Mouse (Mus musculus): ENCODE measurements at regions not wholly inside any gene's neighbourhood (a gene's known extent, or its start where the extent isn't known, plus 50 kb on each side); places are given as distances from the start of the nearest gene placed in this dataset.
"Not testable (repeated sequence)": the region's sequence is repeated elsewhere in the genome, so short reads cannot be mapped to it uniquely, and the experiment has no call there.

DNA sequence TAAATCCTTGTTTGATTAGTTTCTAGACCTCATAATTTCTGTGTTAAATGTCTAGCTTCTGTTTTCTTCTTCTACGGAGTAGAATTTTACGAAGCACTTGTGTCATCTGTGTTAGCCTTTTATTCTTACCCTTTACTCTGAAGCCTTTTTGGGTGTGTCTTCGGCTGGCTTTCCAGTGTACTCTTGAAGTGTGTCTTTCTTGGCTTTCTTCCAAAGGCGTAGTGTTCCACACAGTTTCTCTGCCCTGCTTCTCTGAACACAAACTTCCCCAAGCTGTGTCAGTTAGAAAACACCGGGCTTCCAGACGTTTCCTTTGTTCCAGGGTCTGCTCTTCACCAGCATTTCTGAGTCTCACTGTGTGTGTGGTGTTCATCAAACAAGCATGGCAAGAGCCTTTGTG is 152.7 kb downstream of the Lyplal1 start:
- Histone ChIP-seq H3K4me3 (ENCODE audit: control insufficient read depth, insufficient read depth, low read length) (no peak overlapping the region), H3K27ac (ENCODE audit: control insufficient read depth, insufficient read depth, low read length) (no peak overlapping the region), H3K4me1 (replicated peaks; ENCODE audit: control insufficient read depth, insufficient read depth, low read length) (no peaks in the 10 kb centered on the region), H3K27me3 (ENCODE audit: control insufficient read depth, insufficient read depth, low read length) (no peaks in the 10 kb centered on the region), H3K36me3 (ENCODE audit: control insufficient read depth, insufficient read depth, low read length) (no peaks in the 10 kb centered on the region)
- no peak for DNase-seq
- 78% methylated on average over 6 of the region's 6 CpGs for WGBS
- TF ChIP-seq CTCF (IDR thresholded peaks at IDR 0.05; ENCODE audit: borderline replicate concordance, control insufficient read depth, extremely low read depth, insufficient read depth, low read length, poor library complexity) (no peak), POLR2A (IDR thresholded peaks at IDR 0.05; ENCODE audit: control insufficient read depth, extremely low read depth, insufficient read depth, low read length, poor library complexity) (no peak)

DNA sequence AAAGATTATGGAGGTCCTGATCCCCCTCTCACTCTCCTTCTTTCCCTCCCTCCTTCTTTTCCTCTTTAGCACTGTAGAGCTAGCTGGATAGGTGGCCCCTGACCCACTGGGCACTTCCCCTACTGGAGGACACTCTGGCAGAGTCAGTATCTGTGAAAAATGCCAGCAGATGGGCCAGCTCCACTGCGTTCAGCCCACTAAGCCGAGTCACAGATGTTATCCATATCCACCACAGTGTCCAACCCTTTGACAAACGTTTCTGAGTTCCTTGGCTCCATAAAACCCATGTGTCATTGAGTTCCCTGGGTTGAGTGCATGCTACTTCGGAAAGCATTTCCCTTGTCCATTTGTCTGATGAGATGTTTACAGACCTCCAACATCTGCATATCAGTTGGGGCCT is 149.9 kb downstream of the Lyplal1 start:
- TF ChIP-seq CTCF (IDR thresholded peaks at IDR 0.05; ENCODE audit: borderline replicate concordance, control insufficient read depth, extremely low read depth, insufficient read depth, low read length, poor library complexity) (no peak), POLR2A (IDR thresholded peaks at IDR 0.05; ENCODE audit: control insufficient read depth, extremely low read depth, insufficient read depth, low read length, poor library complexity) (no peak)
- H3K4me3 ChIP-seq (ENCODE audit: control insufficient read depth, insufficient read depth, low read length): no peak overlapping the region
- no peak for DNase-seq
- no peak overlapping the region for H3K27ac ChIP-seq (ENCODE audit: control insufficient read depth, insufficient read depth, low read length)
- WGBS: 84% methylated on average over 4 of the region's 4 CpGs
- H3K4me1 ChIP-seq (replicated peaks; ENCODE audit: control insufficient read depth, insufficient read depth, low read length): no peaks in the 10 kb centered on the region
- no peaks in the 10 kb centered on the region for H3K36me3 ChIP-seq (ENCODE audit: control insufficient read depth, insufficient read depth, low read length)
- H3K27me3 ChIP-seq (ENCODE audit: control insufficient read depth, insufficient read depth, low read length): no peaks in the 10 kb centered on the region

DNA sequence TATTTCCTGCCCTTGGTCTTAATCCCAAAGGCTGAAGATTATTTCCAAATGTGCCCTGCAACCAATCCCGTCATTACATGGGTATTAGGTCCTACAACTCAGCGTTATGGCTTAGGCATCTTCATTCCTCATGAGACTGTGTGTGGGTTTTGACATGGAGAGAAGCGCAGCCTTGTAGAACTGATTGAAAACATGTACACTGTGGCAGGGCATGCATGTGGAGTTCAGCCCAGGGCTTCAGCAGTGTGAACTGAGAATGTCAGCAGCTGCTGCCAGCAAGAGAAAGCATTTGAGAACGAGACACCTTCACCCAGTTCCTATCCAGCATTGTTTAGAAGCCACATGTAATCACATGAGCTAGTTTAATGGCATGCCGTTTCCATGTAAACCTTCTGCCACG is 149.3 kb downstream of the Lyplal1 start:
- TF ChIP-seq CTCF (IDR thresholded peaks at IDR 0.05; ENCODE audit: borderline replicate concordance, control insufficient read depth, extremely low read depth, insufficient read depth, low read length, poor library complexity): no peak
- no peak for TF ChIP-seq POLR2A (IDR thresholded peaks at IDR 0.05; ENCODE audit: control insufficient read depth, extremely low read depth, insufficient read depth, low read length, poor library complexity)
- no peaks in the 10 kb centered on the region for H3K36me3 ChIP-seq (ENCODE audit: control insufficient read depth, insufficient read depth, low read length)
- DNase-seq: no peak
- no peak overlapping the region for H3K4me3 ChIP-seq (ENCODE audit: control insufficient read depth, insufficient read depth, low read length)
- no peaks in the 10 kb centered on the region for H3K27me3 ChIP-seq (ENCODE audit: control insufficient read depth, insufficient read depth, low read length)
- H3K27ac ChIP-seq (ENCODE audit: control insufficient read depth, insufficient read depth, low read length): no peak overlapping the region
- H3K4me1 ChIP-seq (replicated peaks; ENCODE audit: control insufficient read depth, insufficient read depth, low read length): no peaks in the 10 kb centered on the region
- 83% methylated on average over 6 of the region's 6 CpGs for WGBS

DNA sequence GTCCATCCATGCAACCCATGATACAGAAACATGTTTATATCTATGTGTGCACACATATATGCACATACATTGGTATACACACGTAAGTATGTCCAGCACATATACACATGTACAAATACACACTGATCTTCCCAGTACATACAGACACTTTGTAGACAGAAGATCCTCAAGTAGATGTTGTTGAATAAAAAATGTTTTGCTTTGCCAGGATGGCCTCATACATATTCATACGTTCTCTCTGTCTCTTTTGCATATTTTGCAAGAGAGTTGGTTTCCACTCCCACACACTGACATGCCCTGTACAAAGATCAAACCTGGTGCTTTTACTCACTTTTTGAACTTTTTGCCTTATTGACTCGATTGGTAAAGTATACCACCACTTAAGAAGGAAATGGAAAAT is 148.5 kb downstream of the Lyplal1 start:
- Histone ChIP-seq H3K27ac (ENCODE audit: control insufficient read depth, insufficient read depth, low read length) (no peak overlapping the region), H3K27me3 (ENCODE audit: control insufficient read depth, insufficient read depth, low read length) (no peaks in the 10 kb centered on the region), H3K36me3 (ENCODE audit: control insufficient read depth, insufficient read depth, low read length) (no peaks in the 10 kb centered on the region), H3K4me1 (replicated peaks; ENCODE audit: control insufficient read depth, insufficient read depth, low read length) (no peaks in the 10 kb centered on the region), H3K4me3 (ENCODE audit: control insufficient read depth, insufficient read depth, low read length) (no peak overlapping the region)
- TF ChIP-seq POLR2A (IDR thresholded peaks at IDR 0.05; ENCODE audit: control insufficient read depth, extremely low read depth, insufficient read depth, low read length, poor library complexity) (no peak), CTCF (IDR thresholded peaks at IDR 0.05; ENCODE audit: borderline replicate concordance, control insufficient read depth, extremely low read depth, insufficient read depth, low read length, poor library complexity) (no peak)
- 80% methylated on average over 3 of the region's 3 CpGs for WGBS
- DNase-seq: no peak

DNA sequence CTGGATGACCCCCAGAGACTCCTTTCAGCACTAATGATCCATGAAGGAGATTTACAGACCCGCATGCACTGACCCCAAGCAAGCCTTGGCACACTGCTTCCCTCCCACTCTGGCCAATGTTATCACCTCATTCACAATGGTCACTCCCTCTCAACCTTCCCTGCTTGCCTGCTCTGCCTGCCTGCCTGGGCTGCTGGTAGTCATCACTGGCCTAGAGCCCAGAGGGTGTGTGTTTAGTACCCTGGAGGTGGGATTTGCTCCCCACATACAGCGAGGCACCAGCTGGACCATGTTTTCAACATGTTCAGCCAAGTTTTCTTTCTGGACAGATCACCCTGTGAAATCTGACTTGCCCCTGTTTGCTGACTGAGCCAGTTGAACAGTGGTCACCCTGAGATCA is 147.9 kb downstream of the Lyplal1 start:
- H3K4me3 ChIP-seq (ENCODE audit: control insufficient read depth, insufficient read depth, low read length): no peak overlapping the region
- no peak for TF ChIP-seq CTCF (IDR thresholded peaks at IDR 0.05; ENCODE audit: borderline replicate concordance, control insufficient read depth, extremely low read depth, insufficient read depth, low read length, poor library complexity)
- no peak for TF ChIP-seq POLR2A (IDR thresholded peaks at IDR 0.05; ENCODE audit: control insufficient read depth, extremely low read depth, insufficient read depth, low read length, poor library complexity)
- no peak for DNase-seq
- no peaks in the 10 kb centered on the region for H3K36me3 ChIP-seq (ENCODE audit: control insufficient read depth, insufficient read depth, low read length)
- no peaks in the 10 kb centered on the region for H3K27me3 ChIP-seq (ENCODE audit: control insufficient read depth, insufficient read depth, low read length)
- H3K4me1 ChIP-seq (replicated peaks; ENCODE audit: control insufficient read depth, insufficient read depth, low read length): no peaks in the 10 kb centered on the region
- 79% methylated on average over 2 of the region's 2 CpGs for whole genome bisulfite sequencing
- H3K27ac ChIP-seq (ENCODE audit: control insufficient read depth, insufficient read depth, low read length): no peak overlapping the region

DNA sequence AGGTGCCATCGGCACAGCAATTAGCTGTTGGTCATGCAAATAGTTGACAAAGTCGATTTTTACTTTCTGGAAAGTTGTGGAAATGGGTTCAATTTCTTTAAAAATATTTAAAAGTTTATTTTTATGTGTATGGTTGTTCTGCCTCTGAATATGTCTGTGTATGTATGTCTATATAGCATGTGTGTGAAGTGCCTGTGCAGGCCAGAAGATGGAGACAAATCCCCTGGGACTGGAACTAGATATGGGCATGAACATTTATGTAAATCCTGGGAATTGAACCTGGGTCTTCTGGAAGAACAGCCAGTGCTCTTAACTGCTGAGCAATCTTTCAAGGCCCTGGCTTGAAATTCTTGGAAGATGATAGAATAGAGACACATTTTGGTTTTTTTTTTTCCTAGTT is 140.0 kb downstream of the Lyplal1 start:
- 83% methylated on average over 2 of the region's 2 CpGs for WGBS
- no peak for DNase-seq
- no peaks in the 10 kb centered on the region for H3K36me3 ChIP-seq (ENCODE audit: control insufficient read depth, insufficient read depth, low read length)
- no peak overlapping the region for H3K4me3 ChIP-seq (ENCODE audit: control insufficient read depth, insufficient read depth, low read length)
- no peak for TF ChIP-seq CTCF (IDR thresholded peaks at IDR 0.05; ENCODE audit: borderline replicate concordance, control insufficient read depth, extremely low read depth, insufficient read depth, low read length, poor library complexity)
- no peak overlapping the region for H3K27ac ChIP-seq (ENCODE audit: control insufficient read depth, insufficient read depth, low read length)
- no peaks in the 10 kb centered on the region for H3K4me1 ChIP-seq (replicated peaks; ENCODE audit: control insufficient read depth, insufficient read depth, low read length)
- no peaks in the 10 kb centered on the region for H3K27me3 ChIP-seq (ENCODE audit: control insufficient read depth, insufficient read depth, low read length)

DNA sequence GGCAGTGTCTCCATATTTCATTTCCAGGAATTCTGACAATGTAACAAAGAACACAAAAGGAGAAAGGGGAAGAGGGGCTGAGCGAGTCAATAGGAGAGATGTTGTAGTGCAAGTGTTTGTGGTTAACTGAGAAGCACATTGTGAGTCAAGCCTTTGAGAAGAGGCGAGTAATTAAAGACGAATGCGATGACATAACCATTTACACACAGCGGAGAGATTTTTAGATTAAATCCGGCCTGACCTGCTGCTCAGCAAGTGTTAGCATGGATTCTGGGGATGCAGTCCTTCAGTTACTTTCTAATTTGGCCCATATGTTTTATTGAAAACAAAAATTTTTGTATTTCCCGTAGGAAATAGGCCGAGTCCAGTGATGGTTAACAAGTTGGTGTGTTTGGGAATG is 127.7 kb downstream of the Lyplal1 start:
- Histone ChIP-seq H3K27me3 (ENCODE audit: control insufficient read depth, insufficient read depth, low read length) (no peaks in the 10 kb centered on the region), H3K4me1 (replicated peaks; ENCODE audit: control insufficient read depth, insufficient read depth, low read length) (no peaks in the 10 kb centered on the region), H3K36me3 (ENCODE audit: control insufficient read depth, insufficient read depth, low read length) (no peaks in the 10 kb centered on the region), H3K27ac (ENCODE audit: control insufficient read depth, insufficient read depth, low read length) (no peak overlapping the region), H3K4me3 (ENCODE audit: control insufficient read depth, insufficient read depth, low read length) (no peak overlapping the region)
- TF ChIP-seq CTCF (IDR thresholded peaks at IDR 0.05; ENCODE audit: borderline replicate concordance, control insufficient read depth, extremely low read depth, insufficient read depth, low read length, poor library complexity): no peak
- TF ChIP-seq POLR2A (IDR thresholded peaks at IDR 0.05; ENCODE audit: control insufficient read depth, extremely low read depth, insufficient read depth, low read length, poor library complexity): no peak
- 88% methylated on average over 8 of the region's 8 CpGs for WGBS
- no peak for DNase-seq

DNA sequence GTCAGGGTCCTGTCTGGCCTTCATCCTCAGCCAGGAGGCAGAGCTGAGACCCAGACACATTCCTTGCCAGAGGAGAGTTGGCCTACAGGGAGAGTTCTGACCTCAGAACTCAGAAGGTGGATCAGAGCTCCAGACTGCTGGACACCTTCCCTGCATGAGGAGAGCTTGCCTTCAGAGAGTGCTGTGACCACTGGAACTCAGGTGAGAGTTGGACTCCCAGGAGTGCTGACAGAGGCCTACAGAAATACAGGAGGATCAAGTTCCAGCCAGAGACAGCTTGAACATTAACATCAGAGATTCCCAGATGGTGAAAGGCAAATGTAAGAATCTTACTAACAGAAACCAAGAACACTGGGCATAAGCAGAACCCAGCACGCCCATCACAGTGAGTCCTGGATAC is 117.0 kb downstream of the Lyplal1 start:
- WGBS: 89% methylated on average over 1 of the region's 1 CpGs
- H3K27ac ChIP-seq (ENCODE audit: control insufficient read depth, insufficient read depth, low read length); H3K36me3 ChIP-seq (ENCODE audit: control insufficient read depth, insufficient read depth, low read length); DNase-seq; H3K4me1 ChIP-seq (replicated peaks; ENCODE audit: control insufficient read depth, insufficient read depth, low read length); H3K27me3 ChIP-seq (ENCODE audit: control insufficient read depth, insufficient read depth, low read length); H3K4me3 ChIP-seq (ENCODE audit: control insufficient read depth, insufficient read depth, low read length): not testable (repeated sequence)
